Comparison of ENCODE assay signal across 9 mouse cellular contexts in genomic region chr13:20136753-20137152, GRCm38 (mm10).
"Had no signal": no experiment of that assay in that cellular context is flagged by ENCODE, and none has a peak within 500 bp of the region (broad histone marks: within the 10 kb centered on the region; RNA-seq: fewer than 3 reads in every experiment).

No protein-coding gene starts in this region.

- ATAC-seq: liver, embryonic 12.5 days; midbrain, embryonic 13.5 days; midbrain, embryonic 16.5 days had no signal

- DNase-seq: kidney, postnatal 25 days; lung, adult 18-20 months; lung, postnatal 10 days; lung, postnatal 36 days; thymus, adult 18-20 months; thymus, postnatal 36 days had no signal
